In the genomic region with DNA sequence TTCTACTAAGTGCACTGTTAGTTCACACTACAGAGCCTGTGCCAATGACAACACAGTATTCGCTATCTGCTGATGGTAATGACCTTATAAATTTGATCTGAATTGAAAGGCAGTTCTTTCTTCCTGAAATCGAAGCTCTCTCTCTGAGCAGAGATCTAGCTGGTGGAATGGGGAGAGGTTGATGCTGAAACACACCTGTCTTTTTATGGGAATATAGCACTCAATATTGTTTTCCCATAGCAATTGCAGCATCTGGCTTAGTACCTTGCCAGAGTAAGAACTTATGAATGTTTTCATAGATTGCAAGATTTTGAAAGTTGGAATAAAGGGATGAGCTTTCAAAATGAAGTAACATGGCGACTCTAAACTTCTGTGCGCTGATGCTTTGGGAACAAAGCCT, we compare ENCODE assay signal across 22 mouse cellular contexts.
"Had no signal": no experiment of that assay in that cellular context is flagged by ENCODE, and none has a peak within 500 bp of the region (broad histone marks: within the 10 kb centered on the region; RNA-seq: fewer than 3 reads in every experiment).

No protein-coding gene starts in this region.

- H3K27me3 ChIP-seq: lung, embryonic 15.5 days; midbrain, embryonic 12.5 days; midbrain, embryonic 15.5 days; neural tube, embryonic 12.5 days; neural tube, embryonic 15.5 days had no signal

- H3K4me3 ChIP-seq: layer of hippocampus, adult 2 months; lung, embryonic 15.5 days; midbrain, embryonic 12.5 days; midbrain, embryonic 15.5 days; neural tube, embryonic 12.5 days; neural tube, embryonic 15.5 days had no signal

- H3K36me3 ChIP-seq: lung, embryonic 15.5 days; midbrain, embryonic 12.5 days; midbrain, embryonic 15.5 days; neural tube, embryonic 12.5 days; neural tube, embryonic 15.5 days had no signal

- H3K27ac ChIP-seq: layer of hippocampus, adult 2 months; liver, embryonic 14.5 days; lung, embryonic 15.5 days; midbrain, embryonic 12.5 days; midbrain, embryonic 15.5 days; neural tube, embryonic 12.5 days; neural tube, embryonic 15.5 days; stomach, postnatal 0 days had no signal

- DNase-seq: kidney, adult 8-10 months; kidney, postnatal 25 days; layer of hippocampus, adult 9-11 months; liver; liver, postnatal 0 days; lung, postnatal 14 days; lung, postnatal 4 days; right cerebral cortex, adult 18-20 months; right cerebral cortex, postnatal 14 days; right cerebral cortex, postnatal 4 days; thymus, adult 2 months; thymus, postnatal 14 days; thymus, postnatal 4 days had no signal

- ATAC-seq: intestine, postnatal 0 days; liver, postnatal 0 days; midbrain, embryonic 15.5 days had no signal

- H3K9me3 ChIP-seq: lung, embryonic 15.5 days; midbrain, embryonic 12.5 days; midbrain, embryonic 15.5 days; neural tube, embryonic 12.5 days; neural tube, embryonic 15.5 days had no signal

- H3K9ac ChIP-seq: liver, embryonic 14.5 days; liver, postnatal 0 days; lung, embryonic 15.5 days; midbrain, embryonic 12.5 days; midbrain, embryonic 15.5 days; neural tube, embryonic 12.5 days; neural tube, embryonic 15.5 days had no signal

- H3K4me2 ChIP-seq: lung, embryonic 15.5 days; midbrain, embryonic 12.5 days; midbrain, embryonic 15.5 days; neural tube, embryonic 12.5 days; neural tube, embryonic 15.5 days had no signal

- H3K4me1 ChIP-seq: lung, embryonic 15.5 days; midbrain, embryonic 12.5 days; midbrain, embryonic 15.5 days; neural tube, embryonic 12.5 days; neural tube, embryonic 15.5 days had no signal
